In the genomic region with DNA sequence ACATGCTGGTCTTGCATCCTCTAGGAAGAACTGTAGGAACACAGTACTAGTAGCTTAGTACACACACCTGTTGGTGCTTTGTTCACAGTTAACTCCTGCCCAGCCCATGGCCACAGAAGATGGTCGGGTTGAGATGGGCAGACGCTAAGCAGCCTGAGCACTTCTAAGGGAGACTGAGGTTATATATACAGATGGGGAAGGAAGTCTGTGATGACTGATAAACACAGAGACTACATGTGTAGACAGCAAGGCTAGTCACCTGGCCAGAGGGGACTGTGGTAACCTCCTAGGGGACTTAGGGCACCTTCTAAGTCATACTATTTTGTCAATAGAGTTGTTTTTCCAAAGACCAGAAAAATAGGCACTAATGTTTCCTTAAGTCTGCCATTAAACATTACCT, we compare ENCODE assay signal across 23 mouse cellular contexts. TPM values are rescaled to one million over a fixed set of nuclear protein-coding genes. Genes with fewer than 3 reads are reported as not detected.
DNase-seq lines count a peak whose midpoint lies in the region; ATAC-seq lines count a peak whose summit lies in the region.
"Had no signal": no experiment of that assay in that cellular context is flagged by ENCODE, and none has a peak within 500 bp of the region (broad histone marks: within the 10 kb centered on the region; RNA-seq: fewer than 3 reads in every experiment).

No protein-coding gene starts in this region.

- ATAC-seq in hematopoietic stem cell, adult 5-6 weeks (replicated peaks in 1 of 2; ENCODE audit: insufficient read depth in 1 of 2, low FRiP score in 2 of 2, low TSS enrichment in 1 of 2, low read depth in 1 of 2, poor library complexity in 2 of 2, severe bottlenecking in 2 of 2) = peak; percentile 61 to 64; a peak in 3 of 4 replicates
- ATAC-seq in megakaryocyte progenitor cell, adult 5-6 weeks (replicated peaks; ENCODE audit: poor library complexity) = peak; percentile 45
- ATAC-seq: CD4-positive, CD25-positive, alpha-beta regulatory T cell, adult 4 months; forebrain, embryonic 14.5 days; forebrain, postnatal 0 days; hindbrain, postnatal 0 days; inflammation-experienced regulatory T-cells, adult 6 months; intestine, embryonic 16.5 days; Patski had no signal

- DNase-seq in 416B (ENCODE audit: low read depth) = peak; percentile 69
- peak; percentile 19 for DNase-seq in MEL-GATA-1-ER (ENCODE audit: extremely low read depth, low read depth)
- no peak for DNase-seq in cerebellum, adult 9-11 months
- no peak for DNase-seq in cerebellum, adult 9-10 months
- no peak for DNase-seq in heart, adult 9 months (ENCODE audit: low spot score in 2 of 2)
- DNase-seq: adrenal gland, postnatal 10 days; adrenal gland, postnatal 36 days; cerebellum, adult 18-20 months; cerebellum, postnatal 10 days; cerebellum, postnatal 36 days; forebrain, postnatal 0 days; gastrocnemius, adult 2 months; gastrocnemius, postnatal 14 days; heart, adult 2 months; heart, postnatal 36 days had no signal

RNA-seq across cellular contexts. Expression of gene Plac8, which starts 29.8 kb away (rescaled TPM):
- 739 and 944 TPM in 2 replicates for total RNA-seq in hematopoietic stem cell, adult 5-6 weeks (2017)
- total RNA-seq in megakaryocyte progenitor cell, adult 5-6 weeks (2015) = 4,454 and 4,759 TPM in 2 replicates
- total RNA-seq in megakaryocyte progenitor cell, adult 5-6 weeks (2017) = 3,425 and 3,832 TPM in 2 replicates
- total RNA-seq: gastrocnemius, adult 2 months had no signal

Comparison
In these comparisons a context has a peak if more than half of its experiments do, and no peak if none do; other contexts are left out.
1. DNase-seq: peak in 416B (single experiment) and MEL-GATA-1-ER (single experiment); none in cerebellum, adult 9-11 months (single experiment), cerebellum, adult 9-10 months (single experiment) and heart, adult 9 months (0 of 2).